Mouse (Mus musculus) small intestine, adult 2 months (tissue): ENCODE measurements around the gene Grasp.

Experiments
- CTCF ChIP-seq: fragments of 200-500 bp; IDR thresholded peaks from 2 replicates; pipeline ENCODE4 v1.5.1; 2012; ENCODE audit warnings: low read depth, mild to moderate bottlenecking, control low read depth, inconsistent platforms, low read length, moderate library complexity, mixed read lengths; ENCODE audit not compliant: insufficient replicate concordance, insufficient read length; ENCODE audit errors: extremely low read depth
- POLR2A ChIP-seq: fragments of 200-500 bp; IDR thresholded peaks from 2 replicates; pipeline ENCODE4 v1.6.1; 2012; ENCODE audit warnings: low read depth, mild to moderate bottlenecking, control low read depth, inconsistent platforms, low read length, moderate library complexity

DNA sequence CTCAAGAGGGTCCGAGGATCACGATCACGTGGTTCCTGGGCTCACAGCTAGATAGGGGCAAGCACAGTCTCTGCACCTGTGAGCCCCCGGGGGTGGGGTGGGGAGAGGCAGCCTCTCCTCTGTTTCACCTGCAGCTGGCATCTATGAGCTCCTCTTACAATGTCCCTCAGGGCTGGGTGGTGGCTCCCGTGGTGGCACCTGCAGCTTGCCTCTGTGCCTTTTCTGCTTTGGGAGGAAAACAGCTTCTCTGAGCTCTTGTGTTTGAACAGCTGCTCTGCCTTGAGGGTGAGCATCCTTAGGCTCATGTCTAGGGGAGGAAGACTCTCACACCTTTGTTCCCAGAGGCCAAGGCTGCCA is 11.3 kb downstream of the Grasp start:
- TF ChIP-seq CTCF (no peak), POLR2A (no peak)
